Mouse (Mus musculus) right cerebral cortex, postnatal 14 days (tissue): ENCODE results near the gene Gpd1.

Experiments used
- DNase-seq: peaks from one replicate; pipeline ENCODE4 v3.0.0; 2022

The Gpd1 gene

DNA sequence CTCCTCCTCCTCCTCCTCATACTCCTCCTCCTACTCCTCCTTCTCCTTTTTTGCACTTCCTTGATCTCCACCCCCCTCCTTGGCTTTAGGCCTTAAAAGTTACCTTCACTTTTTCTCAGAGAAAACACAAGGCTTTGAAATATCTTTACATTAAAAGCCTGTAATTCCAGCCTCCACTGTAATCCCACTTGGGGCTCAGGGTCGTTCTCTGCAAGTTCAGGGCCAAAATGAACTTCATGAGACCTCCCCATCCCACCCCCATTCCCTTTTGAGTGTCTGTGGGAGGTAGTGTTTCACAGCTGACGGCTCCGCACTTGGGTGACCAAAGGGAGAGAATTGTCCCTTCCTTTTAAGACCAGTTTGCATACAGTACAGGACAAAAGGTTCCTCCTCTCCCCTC, 55.6 kb downstream of the Gpd1 start:
- DNase-seq: no peak
